Mouse (Mus musculus): ENCODE measurements around the gene Prkd2. TPM values are rescaled to one million over a fixed set of nuclear protein-coding genes. Genes with fewer than 3 reads are reported as not detected.
A peak's percentile ranks its signal among the peaks of the same experiment; 100 is the strongest.

Gene Prkd2
- total RNA-seq, 2 experiments from 2014 or later = 19.7 to 22.2 TPM

GRCm38 (mm10) chr7:16917447-16917846 lies 74.7 kb downstream of the Prkd2 start:
- no peak for DNase-seq

GRCm38 (mm10) chr7:16918014-16918413 lies 75.3 kb downstream of the Prkd2 start:
- DNase-seq = peak in 1 of 2 experiments; percentile 15

- no peak for DNase-seq
Observed at GRCm38 (mm10) chr7:16918670-16919069, 76.0 kb downstream of the Prkd2 start.

GRCm38 (mm10) chr7:16919395-16920149 lies 76.9 kb downstream of the Prkd2 start:
- no peak for DNase-seq

Other genes with a start within 250 kb of the Prkd2 start
- 10 to 100 TPM; 31.8 to 33.9 TPM for gene Arhgap35, start 227.9 kb upstream of the Prkd2 start, total RNA-seq (2021)
- not detected for gene Ceacam15, start 167.2 kb upstream of the Prkd2 start, total RNA-seq (2021)
- not detected for gene Ceacam9, start 121.0 kb upstream of the Prkd2 start, total RNA-seq (2021)
- gene Ap2s1, start 104.5 kb upstream of the Prkd2 start, total RNA-seq (2021) = 10 to 100 TPM; 66.9 to 78.5 TPM
- 10 to 100 TPM; 13.0 to 26.3 TPM for gene Slc1a5, start 61.6 kb upstream of the Prkd2 start, total RNA-seq (2021)
- gene Strn4, start 27.0 kb upstream of the Prkd2 start, total RNA-seq (2021) = 10 to 100 TPM; 50.3 to 60.0 TPM
- gene Fkrp, start 26.2 kb upstream of the Prkd2 start, total RNA-seq (2021) = 10 to 100 TPM; 49.1 to 53.1 TPM
- gene Dact3, start 32.4 kb downstream of the Prkd2 start, total RNA-seq (2021) = 1 to 10 TPM; 8.7 to 9.4 TPM
- under 1 TPM in 1 of 2 experiments, not detected in 1; 0.47 TPM for gene Gng8, start 48.9 kb downstream of the Prkd2 start, total RNA-seq (2021)
- 1 to 10 TPM; 1.5 TPM for gene Ptgir, start 63.6 kb downstream of the Prkd2 start, total RNA-seq (2021)
- gene Calm3, start 81.2 kb downstream of the Prkd2 start, total RNA-seq (2021) = 100 to 1,000 TPM; 166 to 200 TPM
- gene Pnmal2, start 101.8 kb downstream of the Prkd2 start, total RNA-seq (2021) = 1 to 10 TPM; 3.7 to 4.0 TPM
- not detected for gene Pnmal1, start 116.8 kb downstream of the Prkd2 start, total RNA-seq (2021)
- under 1 TPM in 1 of 2 experiments, not detected in 1; 0.08 TPM for gene Gm42372, start 140.2 kb downstream of the Prkd2 start, total RNA-seq (2021)
- 1 to 10 TPM; 3.8 to 4.5 TPM for gene Ccdc8, start 149.8 kb downstream of the Prkd2 start, total RNA-seq (2021)
- 10 to 100 TPM; 98.8 to 98.9 TPM for gene Ppp5c, start 185.0 kb downstream of the Prkd2 start, total RNA-seq (2021)
- gene Hif3a, start 219.5 kb downstream of the Prkd2 start, total RNA-seq (2021) = 1 to 10 TPM; 1.9 to 4.1 TPM
- gene Psg16, start 231.1 kb downstream of the Prkd2 start, total RNA-seq (2021) = under 1 TPM in 1 of 2 experiments, not detected in 1; 0.08 TPM

All from heart, adult 18-20 months (tissue).